Mouse (Mus musculus) Patski (cell line): ENCODE results near the gene Hist1h2bf. TPM values are rescaled to one million over a fixed set of nuclear protein-coding genes. Genes with fewer than 3 reads are reported as not detected.
"Not testable (repeated sequence)": the region's sequence is repeated elsewhere in the genome, so short reads cannot be mapped to it uniquely, and the experiment has no call there.

Experiments used
- ATAC-seq: fragments of 100-300 bp; one replicate; pipeline ENCODE4 v1.8.0; 2021
- CTCF ChIA-PET: fragments of 350-600 bp; sonication (Branson Sonifier 250); formaldehyde crosslinking; loops from one replicate; lab custom pipeline; 2022; ENCODE audit warnings: inconsistent platforms; lab: Charles Lee
- POLR2A ChIA-PET: fragments of 350-600 bp; sonication (Branson Sonifier 250); formaldehyde crosslinking; loops from one replicate; lab custom pipeline; 2022; ENCODE audit warnings: antibody characterized with exemption, inconsistent platforms; lab: Charles Lee
- DNase-seq: peaks from one replicate; pipeline ENCODE4 v3.0.0-alpha.2; 2011; ENCODE audit warnings: low read depth, low spot score
- H3K27me3 ChIP-seq: fragments of 371-371 bp; one replicate; pipeline ENCODE4 v1.5.1; 2021
- CTCF ChIP-seq: fragments of 100-300 bp; IDR thresholded peaks from one replicate; pipeline ENCODE4 v1.5.1; 2021
- in situ Hi-C: fragments of 300-500 bp; cut with MboI; formaldehyde crosslinking; loops from 3 replicates; pipeline ENCODE4 v1.11.1; 2018; ENCODE audit warnings: low pct_unique_long_range_greater_than_20kb, mixed read lengths
- polyA plus RNA-seq: library from polyadenylated mRNA; unstranded; gene quantifications from one replicate; pipeline ENCODE4 v1.2.3, GENCODE M21; 2021

Hist1h2bf gene
- polyA plus RNA-seq, 1 experiment from 2014 or later: 2.0 TPM

DNA sequence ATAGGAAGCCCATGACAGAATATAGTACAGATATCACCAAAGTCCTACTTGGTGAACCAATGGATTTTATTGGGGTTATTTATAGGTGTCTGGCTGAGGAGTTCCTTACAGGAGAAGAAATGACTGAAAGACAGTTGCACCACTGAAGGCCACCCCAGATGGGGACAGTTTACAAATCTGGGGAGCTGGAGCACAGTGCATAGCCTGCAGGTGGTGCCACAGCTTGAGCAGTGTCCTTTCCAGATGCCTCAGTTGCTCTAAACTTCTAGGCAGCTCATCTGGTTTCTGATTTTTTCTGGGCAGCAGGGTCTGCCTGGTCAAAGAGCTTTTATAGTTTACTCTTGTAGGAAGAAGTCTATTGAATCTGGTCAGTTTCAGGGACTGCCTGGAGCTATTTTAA lies 35.8 kb upstream of the Hist1h2bf start:
- CTCF ChIA-PET: interaction anchor here (1.4 to 2.0 kb wide), 3 partner anchors 9 to 11 kb away, joined by 3 to 9 read pairs (median 4); no protein-coding TSS in a partner anchor
- no peak for TF ChIP-seq CTCF
- POLR2A ChIA-PET: interaction anchor here (2.0 kb wide), 1 partner anchor 11 kb away, joined by 7 read pairs; the partner anchor contains the start of gene Hist1h2be

DNA sequence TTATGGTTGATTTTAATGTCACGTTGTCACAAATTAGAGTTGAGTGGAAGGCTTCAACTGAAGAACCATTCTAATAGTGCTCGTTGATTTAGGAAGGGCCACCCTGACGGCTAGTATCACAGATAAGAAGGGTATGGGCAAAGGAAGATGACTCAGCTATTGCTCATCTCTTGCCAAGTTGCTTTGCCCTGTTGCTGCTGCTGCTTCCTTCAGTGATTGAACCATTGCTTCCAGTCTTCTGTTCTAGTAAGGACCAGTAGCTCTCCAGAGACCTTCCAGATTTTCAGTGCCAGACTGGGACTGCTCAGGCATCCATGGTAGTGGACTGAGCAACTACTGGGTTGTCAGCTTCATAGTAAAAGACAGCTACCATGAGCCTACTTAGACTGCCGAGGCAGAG lies 35.2 kb upstream of the Hist1h2bf start:
- no peak for DNase-seq
- in situ Hi-C loops: no loop called here
- TF ChIP-seq CTCF: no peak

More for the DNA sequence above, 35.8 kb upstream of the Hist1h2bf start:
- ATAC-seq (no peak), DNase-seq (no peak)
- H3K27me3 ChIP-seq: no peaks in the 10 kb centered on the region
- in situ Hi-C loops: no loop called here

DNA sequence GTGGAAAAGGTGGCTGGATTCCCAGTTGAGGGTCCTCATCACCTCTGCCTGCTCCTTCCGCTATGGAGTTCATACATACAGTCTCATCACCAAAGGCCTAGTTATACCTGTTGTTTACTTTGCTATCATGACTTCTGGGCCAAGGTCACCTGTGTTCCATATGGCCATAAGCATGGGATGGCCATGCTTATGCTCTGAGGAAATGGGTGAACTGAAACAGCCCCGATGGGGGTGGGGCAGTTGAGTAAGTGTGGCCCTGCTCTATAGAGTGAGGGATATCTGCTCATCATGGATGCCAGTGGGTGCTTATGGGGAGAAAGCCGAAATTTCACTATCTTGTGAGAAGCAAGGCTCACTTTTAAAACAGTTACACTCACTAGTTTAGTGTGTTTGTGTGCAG lies 31.1 kb upstream of the Hist1h2bf start:
- in situ Hi-C loops: no loop called here
- no peak for ATAC-seq

More for the DNA sequence above, 35.2 kb upstream of the Hist1h2bf start:
- POLR2A ChIA-PET: interaction anchor here (2.0 kb wide), 1 partner anchor 11 kb away, joined by 7 read pairs; the partner anchor contains the start of gene Hist1h2be
- no peak for ATAC-seq
- CTCF ChIA-PET: interaction anchor here (1.4 to 2.0 kb wide), 3 partner anchors 8 to 11 kb away, joined by 3 to 9 read pairs (median 4); no protein-coding TSS in a partner anchor
- no peaks in the 10 kb centered on the region for H3K27me3 ChIP-seq

DNA sequence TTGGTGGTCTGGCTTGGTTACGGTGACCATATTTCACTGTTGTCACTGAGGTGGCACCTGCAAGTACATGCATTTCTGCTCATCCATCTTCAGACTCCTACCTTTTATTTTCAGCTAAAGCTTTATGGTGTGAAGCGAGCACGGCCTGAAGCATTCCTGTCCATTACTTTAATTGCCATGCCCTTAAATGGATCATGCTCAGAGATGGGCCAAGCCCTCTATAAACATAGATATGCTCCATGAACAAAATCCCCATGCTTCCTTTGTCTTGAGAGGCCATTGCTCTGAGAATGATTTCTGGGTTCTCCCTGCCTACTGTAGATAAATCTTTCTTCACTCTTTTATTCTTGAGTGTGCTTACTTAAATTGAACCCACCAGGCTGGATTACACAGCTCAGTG lies 30.5 kb upstream of the Hist1h2bf start:
- H3K27me3 ChIP-seq: no peaks in the 10 kb centered on the region
- TF ChIP-seq CTCF: no peak
- ChIA-PET CTCF (interaction anchor here (1.5 to 2.4 kb wide), 2 partner anchors 11 to 15 kb away, joined by 4 to 6 read pairs; no protein-coding TSS in a partner anchor), POLR2A (no interaction called here)
- DNase-seq (no peak), ATAC-seq (no peak)
- in situ Hi-C loops: no loop called here

More for the DNA sequence above, 31.1 kb upstream of the Hist1h2bf start:
- no peak for DNase-seq
- H3K27me3 ChIP-seq: no peaks in the 10 kb centered on the region
- no peak for TF ChIP-seq CTCF
- ChIA-PET CTCF (interaction anchor here (1.5 to 2.4 kb wide), 2 partner anchors 11 to 14 kb away, joined by 4 to 6 read pairs; no protein-coding TSS in a partner anchor), POLR2A (interaction anchor here (0.6 to 0.7 kb wide), 2 partner anchors 14 to 22 kb away, joined by 3 read pairs; no protein-coding TSS in a partner anchor)

DNA sequence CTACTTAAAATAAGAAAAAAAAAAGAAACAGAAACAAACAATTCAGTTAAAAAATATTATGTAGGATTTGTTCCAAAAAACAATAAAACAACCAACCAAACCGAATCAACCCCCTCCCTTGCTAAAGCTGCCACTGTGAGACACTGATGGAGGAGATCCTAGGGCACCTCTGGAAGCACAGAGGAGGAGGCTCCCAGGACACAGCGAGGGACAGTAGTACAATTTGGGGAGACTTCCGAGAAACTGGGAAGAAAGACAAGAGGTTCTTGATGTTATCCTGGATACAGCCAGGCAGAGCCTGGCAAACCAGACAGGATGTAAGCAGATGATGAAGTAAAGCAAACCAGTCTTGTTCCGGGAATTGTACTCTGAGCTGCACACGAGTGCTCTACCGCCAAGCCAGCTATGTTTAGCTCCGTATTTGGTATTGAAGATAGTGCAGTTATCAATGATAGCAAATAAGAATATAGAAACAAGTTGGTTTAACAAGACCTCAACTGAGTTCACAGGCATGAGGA lies 29.2 kb upstream of the Hist1h2bf start:
- ChIA-PET CTCF (interaction anchor here (1.4 to 2.4 kb wide), 2 partner anchors 9 to 16 kb away, joined by 3 to 6 read pairs; no protein-coding TSS in a partner anchor), POLR2A (no interaction called here)
- TF ChIP-seq CTCF: no peak
- DNase-seq: no peak
- in situ Hi-C loops: no loop called here
- no peaks in the 10 kb centered on the region for H3K27me3 ChIP-seq
- ATAC-seq: no peak

DNA sequence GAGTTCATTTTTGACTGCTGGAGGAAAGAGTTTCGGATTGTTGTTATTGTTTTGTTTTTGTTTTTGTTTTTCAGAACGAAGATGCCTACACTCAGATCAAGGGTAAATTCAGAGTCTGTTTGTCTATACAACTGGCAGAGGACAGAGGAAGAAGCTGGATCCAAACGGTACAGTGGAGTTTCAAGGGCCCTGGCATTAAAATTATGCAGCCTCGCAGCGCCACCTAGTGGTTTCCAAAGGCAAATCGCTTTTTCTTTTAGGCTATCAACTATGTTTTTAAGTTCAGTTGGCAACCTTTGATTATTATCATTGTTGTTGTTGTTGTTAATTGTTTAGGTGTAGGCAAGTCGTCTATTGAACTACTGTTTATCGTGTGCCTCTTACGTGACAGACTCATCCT lies 24.0 kb upstream of the Hist1h2bf start:
- ATAC-seq (no peak), DNase-seq (no peak)
- ChIA-PET CTCF (interaction anchor here (0.8 to 2.4 kb wide), 9 partner anchors 12 to 169 kb away, joined by 3 to 9 read pairs (median 5); no protein-coding TSS in a partner anchor), POLR2A (interaction anchor here (0.8 kb wide), 1 partner anchor 23 kb away, joined by 3 read pairs; no protein-coding TSS in a partner anchor)
- in situ Hi-C loops: loop anchor here (5.0 kb wide), 2 partner anchors 66 to 166 kb away; partner anchors contain the start of genes Hist1h2af and Hist1h4h
- no peaks in the 10 kb centered on the region for H3K27me3 ChIP-seq
- peak; percentile 90 for TF ChIP-seq CTCF

DNA sequence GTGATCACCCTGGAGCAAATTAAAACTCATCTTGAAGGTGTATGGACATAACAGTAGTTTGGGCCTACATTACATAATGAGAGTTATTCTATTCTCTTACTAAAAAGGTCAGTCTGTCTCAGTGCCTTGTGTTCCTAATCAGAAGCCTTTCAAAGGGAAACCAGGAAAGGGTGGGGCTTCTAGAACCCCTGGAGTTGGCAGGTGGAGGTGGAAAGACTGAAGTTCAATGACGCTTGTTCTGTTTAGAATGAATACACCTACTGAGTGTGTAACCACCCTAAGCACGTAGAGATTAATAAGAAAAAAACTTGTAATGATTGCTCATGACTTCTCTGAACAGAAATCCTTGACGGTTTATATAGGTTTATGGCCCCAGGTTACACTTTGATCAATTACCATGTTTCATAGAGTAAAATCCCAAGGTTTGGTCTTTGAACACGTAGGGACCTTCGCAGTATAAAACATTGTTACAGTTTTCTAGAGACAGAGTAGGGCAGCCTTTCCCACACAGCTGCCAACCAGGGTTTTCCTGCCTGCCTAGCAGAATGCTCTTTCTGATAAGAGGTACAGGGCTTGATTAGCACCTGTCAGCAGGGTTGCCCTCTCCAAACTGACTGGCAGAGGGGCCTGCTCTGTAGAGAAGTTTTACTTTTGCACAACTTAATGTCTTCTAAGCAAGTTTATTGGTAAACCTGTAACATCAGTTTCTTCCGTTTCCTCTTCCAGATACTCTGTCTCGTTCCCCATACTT lies 21.8 kb upstream of the Hist1h2bf start:
- CTCF ChIA-PET: no interaction called here
- H3K27me3 ChIP-seq: no peaks in the 10 kb centered on the region
- POLR2A ChIA-PET: no interaction called here
- TF ChIP-seq CTCF: no peak
- ATAC-seq (no peak), DNase-seq (no peak)
- in situ Hi-C loops: loop anchor here (5.0 kb wide), 2 partner anchors 63 to 163 kb away; partner anchors contain the start of genes Hist1h2af and Hist1h4h

DNA sequence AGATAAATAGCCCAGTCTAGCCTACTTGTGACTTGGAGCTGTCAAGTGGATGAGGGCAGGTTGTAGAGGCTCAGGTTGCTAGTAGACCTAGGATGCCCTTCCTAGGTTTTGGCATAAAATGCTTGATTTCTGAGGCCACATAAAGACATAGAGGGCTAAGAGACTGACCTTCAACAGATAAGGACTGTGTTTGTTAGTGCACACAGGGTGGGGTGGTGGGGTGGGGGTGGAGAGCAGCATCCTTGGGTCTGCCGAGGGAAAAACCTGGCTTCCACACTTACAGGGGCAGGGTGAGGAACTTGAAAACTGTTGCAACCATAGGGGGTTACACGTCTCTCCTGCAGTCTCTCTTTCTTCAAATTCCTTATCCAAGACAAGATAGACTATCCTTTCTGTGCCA lies 21.2 kb upstream of the Hist1h2bf start:
- ChIA-PET CTCF (no interaction called here), POLR2A (no interaction called here)
- TF ChIP-seq CTCF: no peak
- in situ Hi-C loops: loop anchor here (5.0 kb wide), 2 partner anchors 63 to 163 kb away; partner anchors contain the start of genes Hist1h2af and Hist1h4h
- DNase-seq (no peak), ATAC-seq (no peak)
- H3K27me3 ChIP-seq: no peaks in the 10 kb centered on the region

DNA sequence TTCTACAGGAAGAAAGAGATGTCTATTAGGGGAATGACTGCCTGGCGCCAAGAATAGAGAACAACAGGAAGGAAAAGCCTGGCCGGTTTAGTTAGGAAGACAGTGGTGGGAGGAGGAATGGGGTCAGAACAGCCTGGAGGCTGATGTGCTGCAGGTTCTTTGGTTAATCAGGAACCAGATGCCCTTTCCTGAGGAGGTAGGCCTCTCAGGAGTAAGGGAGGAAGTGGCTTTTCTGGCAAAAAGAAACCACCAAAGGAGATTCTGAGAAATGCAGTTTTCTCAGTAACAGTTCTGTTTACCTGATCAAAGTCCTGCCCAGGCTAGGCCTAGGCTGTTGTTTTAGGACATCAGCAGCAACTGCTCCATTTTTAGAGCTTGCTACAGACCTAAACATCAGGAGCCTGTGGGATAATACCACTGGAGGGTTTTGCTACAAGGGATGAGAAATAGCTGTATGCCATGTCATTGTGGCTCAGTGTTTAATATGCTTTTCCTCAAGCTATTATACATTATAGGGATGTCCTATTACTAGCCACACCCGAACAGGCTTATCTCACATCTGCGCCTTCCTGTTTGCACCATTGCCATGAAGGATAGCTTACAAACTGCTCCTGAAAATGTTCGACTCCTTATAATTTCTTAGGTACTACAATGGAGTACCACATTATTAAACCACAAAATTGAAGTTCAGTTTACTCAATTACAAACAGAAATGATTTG lies 19.2 kb upstream of the Hist1h2bf start:
- in situ Hi-C loops: no loop called here
- ChIA-PET POLR2A (interaction anchor here (1.6 kb wide), 1 partner anchor 8 kb away, joined by 3 read pairs; no protein-coding TSS in a partner anchor), CTCF (interaction anchor here (0.9 to 1.3 kb wide), 2 partner anchors 9 to 11 kb away, joined by 4 to 6 read pairs; no protein-coding TSS in a partner anchor)
- DNase-seq: no peak
- H3K27me3 ChIP-seq: no peaks in the 10 kb centered on the region
- no peak for TF ChIP-seq CTCF
- no peak for ATAC-seq

DNA sequence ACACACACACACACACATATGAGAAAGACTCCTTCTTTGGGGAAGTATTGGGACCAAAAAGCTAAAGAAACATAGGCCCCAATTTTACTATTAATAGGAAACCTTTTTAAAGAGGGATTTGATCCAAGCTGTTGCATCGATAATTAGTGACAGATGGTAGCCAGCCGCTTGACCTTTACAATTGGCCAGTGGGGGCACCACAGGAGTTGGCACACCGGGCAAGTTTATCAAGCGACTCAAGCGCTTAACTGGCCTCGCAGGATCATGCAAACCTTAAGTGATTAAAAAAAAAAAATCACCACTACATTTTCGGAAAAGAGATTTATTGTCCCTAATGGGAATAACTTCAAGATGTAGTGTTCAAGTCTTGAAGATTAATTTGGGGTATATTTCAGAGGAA lies 18.6 kb upstream of the Hist1h2bf start:
- TF ChIP-seq CTCF: no peak
- POLR2A ChIA-PET: no interaction called here
- CTCF ChIA-PET: no interaction called here
- DNase-seq: no peak
- ATAC-seq: no peak
- in situ Hi-C loops: no loop called here
- no peaks in the 10 kb centered on the region for H3K27me3 ChIP-seq

DNA sequence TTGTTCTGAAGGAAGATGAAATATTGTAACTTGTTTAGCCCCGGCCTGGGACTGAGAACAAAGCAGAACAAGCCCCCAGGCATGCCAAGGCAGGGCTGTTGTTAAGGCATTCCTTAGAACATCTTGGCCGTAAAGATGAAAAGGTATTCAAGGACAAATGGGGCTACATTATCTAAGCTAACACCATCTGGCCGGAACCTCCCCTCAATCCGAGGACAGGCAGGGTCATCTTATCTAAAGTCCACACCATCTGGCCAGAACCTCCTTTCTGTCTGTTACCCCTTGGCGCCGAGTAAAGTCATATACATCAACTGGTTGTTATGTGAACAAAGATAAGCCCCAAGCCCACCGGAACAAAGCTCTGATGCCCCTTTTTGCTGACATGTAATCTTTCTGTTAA lies 17.9 kb upstream of the Hist1h2bf start:
- CTCF ChIA-PET, H3K27me3 ChIP-seq, ATAC-seq, DNase-seq, in situ Hi-C loops, POLR2A ChIA-PET: not testable (repeated sequence)
